Mouse (Mus musculus) cortical plate, adult 2 months (tissue): ENCODE measurements around the gene Draxin. TPM values are rescaled to one million over a fixed set of nuclear protein-coding genes. Genes with fewer than 3 reads are reported as not detected.
A peak's percentile ranks its signal among the peaks of the same experiment; 100 is the strongest.

ENCODE experiments used
- H3K27ac ChIP-seq: fragments of 200-500 bp; 2 replicates; pipeline ENCODE4 v1.5.1; 2012; ENCODE audit warnings: low read length, control low read depth, inconsistent platforms; ENCODE audit not compliant: insufficient read depth
- H3K4me1 ChIP-seq: fragments of 200-500 bp; 2 replicates; pipeline ENCODE4 v1.6.1; 2011; ENCODE audit warnings: low read length; ENCODE audit not compliant: control insufficient read depth, insufficient read depth
- H3K4me3 ChIP-seq: fragments of 200-500 bp; 2 replicates; pipeline ENCODE4 v1.5.1; 2011; ENCODE audit warnings: mild to moderate bottlenecking, low read length, control low read depth; ENCODE audit not compliant: insufficient read depth
- CTCF ChIP-seq: fragments of 200-500 bp; IDR thresholded peaks from 2 replicates; pipeline ENCODE4 v1.5.1; 2011; ENCODE audit warnings: mild to moderate bottlenecking, control low read depth, low read length; ENCODE audit not compliant: insufficient read depth; ENCODE audit errors: extremely low read depth
- POLR2A ChIP-seq: fragments of 200-500 bp; IDR thresholded peaks from 2 replicates; pipeline ENCODE4 v1.6.1; 2011; ENCODE audit warnings: mild to moderate bottlenecking, low read length, control low read depth; ENCODE audit not compliant: insufficient read depth; ENCODE audit errors: extremely low read depth
- polyA plus RNA-seq: library from polyadenylated mRNA; depleted of rRNA; stranded (reverse); fragments of >200 nt; gene quantifications from 2 replicates; pipeline ENCODE4 v1.2.3, GENCODE M21; 2012

The Draxin gene
- polyA plus RNA-seq, 1 experiment = 0.42 TPM

DNA sequence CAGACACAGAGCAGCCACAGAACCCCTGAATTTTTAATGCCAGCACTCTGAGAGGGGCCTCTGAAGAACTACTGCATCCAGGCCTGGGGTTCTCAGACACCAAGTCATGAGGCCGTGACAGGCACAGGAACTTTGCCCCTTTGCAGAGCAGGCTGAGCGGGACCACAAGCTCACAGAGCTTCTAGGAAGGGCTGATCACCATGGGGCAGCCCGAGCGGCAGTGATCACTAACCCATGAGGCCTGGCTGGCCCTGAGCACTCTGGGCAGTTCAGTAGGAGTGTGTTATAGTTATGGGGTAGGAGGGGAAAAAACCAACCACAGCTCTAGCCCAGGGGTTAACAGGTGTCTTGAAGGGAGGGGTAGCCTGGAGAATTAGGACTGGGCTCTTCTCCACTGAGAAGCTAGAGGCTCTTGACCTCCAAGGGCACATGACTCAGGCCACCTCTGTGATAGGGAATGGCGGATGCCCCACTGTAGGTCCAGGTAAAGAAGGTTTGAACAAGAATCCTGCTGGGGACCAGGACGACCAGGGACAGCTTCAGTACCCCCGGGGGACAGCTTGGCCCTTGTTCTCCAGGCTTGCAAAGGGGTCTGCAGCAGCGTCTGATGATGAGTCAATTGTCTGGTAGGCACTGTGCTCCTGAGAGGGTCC is 50.4 kb downstream of the Draxin start:
- TF ChIP-seq CTCF (no peak), POLR2A (no peak)
- Histone ChIP-seq H3K4me1 (no peaks in the 10 kb centered on the region), H3K27ac (no peak overlapping the region), H3K4me3 (no peak overlapping the region)

DNA sequence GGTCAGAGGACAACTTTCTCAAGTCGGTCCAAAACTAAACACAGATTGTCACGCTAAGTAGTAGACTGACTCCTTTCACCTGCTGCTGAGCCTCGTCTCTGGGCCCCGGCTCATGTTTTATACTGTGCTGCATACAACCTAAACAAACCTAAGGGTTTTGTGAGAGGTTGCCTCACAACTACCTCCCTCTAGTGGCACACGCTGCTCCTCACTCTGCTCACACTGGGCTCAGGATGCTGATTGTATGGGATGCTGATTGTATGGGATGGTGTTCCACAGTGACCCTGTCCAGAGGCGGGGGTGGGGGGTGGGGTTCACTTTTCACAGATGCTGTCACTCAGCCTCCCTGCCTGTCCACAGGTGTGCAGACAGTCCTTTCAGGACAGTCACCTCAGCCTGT is 51.3 kb downstream of the Draxin start:
- no peak overlapping the region for H3K27ac ChIP-seq
- TF ChIP-seq CTCF = peak; percentile 48
- no peak for TF ChIP-seq POLR2A
- no peaks in the 10 kb centered on the region for H3K4me1 ChIP-seq
- no peak overlapping the region for H3K4me3 ChIP-seq

DNA sequence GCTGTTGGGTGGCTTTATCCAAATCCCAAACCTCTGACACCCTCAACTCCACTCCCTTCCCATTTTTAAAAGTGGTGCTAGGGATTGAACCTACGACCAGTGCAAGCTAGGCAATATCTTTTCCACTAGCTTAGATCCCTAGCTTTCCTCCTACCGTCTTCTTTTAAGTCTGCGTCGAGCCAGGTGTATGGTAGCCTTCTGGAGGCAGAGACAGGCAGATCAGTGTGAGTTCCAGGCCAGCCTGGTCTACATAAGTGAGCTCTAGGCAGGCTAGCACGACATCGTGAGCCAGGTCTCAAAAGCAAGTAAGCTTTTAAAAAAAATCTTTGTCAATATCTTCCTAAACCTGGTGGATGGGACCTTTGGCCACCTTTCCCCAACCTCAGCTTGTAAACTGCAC is 54.6 kb downstream of the Draxin start:
- H3K4me3 ChIP-seq = no peak overlapping the region
- no peak overlapping the region for H3K27ac ChIP-seq
- H3K4me1 ChIP-seq = no peaks in the 10 kb centered on the region
- TF ChIP-seq POLR2A (no peak), CTCF (no peak)

DNA sequence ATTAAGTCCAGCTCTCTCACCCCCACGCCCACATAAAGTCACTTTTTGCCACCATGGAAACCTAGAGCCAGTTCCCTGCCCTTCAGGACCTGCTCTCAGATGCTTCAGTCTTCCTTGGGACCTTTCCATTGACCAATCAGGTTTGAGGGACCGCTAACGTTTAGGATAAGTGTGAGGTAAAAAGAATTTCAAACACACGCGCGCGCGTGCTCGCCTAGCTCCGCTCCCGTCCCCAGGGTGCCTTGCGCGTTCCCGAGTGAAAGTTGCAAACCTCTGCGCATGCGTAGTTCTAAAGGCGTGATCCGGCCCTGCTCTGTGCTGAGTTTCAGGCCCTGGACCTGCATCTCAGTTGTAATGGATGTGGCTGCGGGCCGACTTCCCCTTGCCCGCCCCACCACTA is 55.2 kb downstream of the Draxin start:
- no peaks in the 10 kb centered on the region for H3K4me1 ChIP-seq
- 0 out of 2 replicates have a peak overlapping the region, but pooled peaks have one; percentile 13 for H3K4me3 ChIP-seq
- TF ChIP-seq CTCF (no peak), POLR2A (no peak)
- H3K27ac ChIP-seq = no peak overlapping the region

DNA sequence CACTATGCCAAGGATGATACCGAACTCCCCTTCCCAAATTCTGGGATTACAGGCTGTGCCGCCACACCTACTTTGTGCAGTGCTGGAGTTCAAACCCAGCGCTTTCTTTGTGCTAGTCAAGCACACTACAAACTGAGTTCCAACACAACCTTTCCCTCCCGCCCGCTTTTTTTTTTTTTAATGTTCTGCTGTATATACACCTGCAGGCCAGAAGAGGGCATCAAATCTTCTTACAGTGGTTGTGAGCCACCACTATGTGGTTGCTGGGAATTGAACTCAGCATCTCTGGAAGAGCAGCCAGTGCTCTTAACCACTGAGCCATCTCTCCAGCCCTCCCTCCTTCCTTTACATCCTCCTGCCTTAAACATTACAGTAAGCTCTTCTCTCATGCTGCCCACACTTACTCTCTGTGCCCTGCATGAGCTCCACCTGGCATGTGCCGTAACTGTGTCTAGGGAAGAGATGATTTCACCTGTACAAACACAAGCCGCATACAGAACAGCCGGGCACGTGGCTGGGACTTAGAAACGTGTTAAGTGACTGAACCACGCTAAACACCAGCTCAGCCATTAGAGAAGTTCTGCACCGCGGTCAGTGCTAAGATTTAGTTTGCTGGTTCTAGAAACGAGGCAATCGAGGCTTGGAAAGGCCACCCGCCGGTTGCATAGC is 55.8 kb downstream of the Draxin start:
- no peaks in the 10 kb centered on the region for H3K4me1 ChIP-seq
- no peak overlapping the region for H3K27ac ChIP-seq
- TF ChIP-seq CTCF (peak; percentile 26; the same call in 1 of the 2 replicates), POLR2A (no peak)
- 0 out of 2 replicates have a peak overlapping the region, but pooled peaks have one; percentile 13 for H3K4me3 ChIP-seq

DNA sequence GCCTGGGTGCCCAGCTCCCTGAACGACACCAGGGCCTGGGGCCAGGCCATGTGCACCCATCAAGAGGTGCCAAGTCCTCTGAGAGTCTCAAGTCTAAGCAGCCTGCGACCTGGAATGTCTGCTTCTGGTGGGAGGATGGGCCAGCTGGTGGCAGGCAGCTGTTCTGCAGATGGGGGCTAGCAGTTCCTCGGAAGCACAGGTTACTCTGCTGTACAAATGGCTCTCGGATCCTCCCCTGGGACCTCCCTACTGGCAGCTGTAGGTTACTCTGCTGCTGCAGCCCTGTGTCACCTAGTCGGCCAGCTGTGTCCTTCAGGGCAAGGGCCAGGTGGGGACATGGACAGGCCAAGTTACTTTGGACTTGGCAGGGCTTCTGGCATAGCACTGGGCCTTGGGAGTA is 59.0 kb downstream of the Draxin start:
- TF ChIP-seq CTCF (no peak), POLR2A (no peak)
- Histone ChIP-seq H3K4me3 (no peak overlapping the region), H3K27ac (no peak overlapping the region)

DNA sequence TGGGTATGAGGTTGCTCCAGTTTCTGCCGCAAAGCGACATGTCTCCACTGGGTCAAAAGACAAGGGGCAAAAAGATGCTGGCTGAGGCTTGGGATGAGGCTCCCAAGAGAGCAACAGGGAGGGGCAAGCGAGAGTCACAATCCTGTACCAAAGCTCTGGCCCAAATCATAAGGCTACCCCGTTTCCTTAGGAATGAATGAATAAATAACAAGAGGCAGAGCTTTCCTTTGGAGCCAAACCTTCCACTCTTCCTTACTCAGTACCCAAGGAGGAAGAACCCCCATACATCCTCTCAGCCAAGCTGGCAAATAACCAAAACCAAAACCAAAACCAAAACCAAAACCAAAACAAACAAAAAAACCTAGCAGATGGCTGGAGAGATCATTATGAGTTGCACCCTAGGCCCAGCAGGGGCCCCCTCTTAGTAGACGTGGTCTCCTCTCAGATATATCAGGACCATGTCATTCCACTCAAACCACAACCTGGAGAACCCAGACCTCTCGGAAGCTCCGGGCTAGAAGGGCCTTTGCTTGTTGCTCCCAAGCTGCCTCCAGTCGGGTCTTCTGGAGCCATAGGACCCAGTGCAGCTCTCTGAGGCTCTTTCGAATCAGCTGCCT is 60.8 kb downstream of the Draxin start:
- Histone ChIP-seq H3K4me3 (no peak overlapping the region), H3K4me1 (no peaks in the 10 kb centered on the region), H3K27ac (no peak overlapping the region)
- no peak for TF ChIP-seq CTCF
- no peak for TF ChIP-seq POLR2A

More for the DNA sequence above, 59.0 kb downstream of the Draxin start:
- H3K4me1 ChIP-seq = no peaks in the 10 kb centered on the region

DNA sequence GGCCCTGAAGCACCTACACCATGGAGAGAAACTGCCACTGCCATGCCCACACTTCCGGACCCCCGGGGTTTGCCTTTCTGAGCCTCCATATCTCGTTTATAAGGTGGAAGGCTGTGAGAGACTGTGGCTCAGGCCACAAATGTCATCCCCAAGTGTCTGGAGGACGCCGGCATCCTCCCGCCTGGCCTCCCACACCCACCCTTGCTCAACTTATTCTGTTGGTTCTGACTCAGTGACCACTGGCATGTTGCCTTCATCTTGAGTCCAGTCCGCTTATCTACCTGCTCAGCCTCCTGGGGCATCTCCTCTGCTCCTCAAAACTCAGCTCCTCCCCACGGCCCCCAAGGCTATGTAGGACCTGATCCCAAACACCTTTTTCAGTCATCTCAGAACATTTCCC is 63.2 kb downstream of the Draxin start:
- H3K27ac ChIP-seq = no peak overlapping the region
- H3K4me1 ChIP-seq = no peaks in the 10 kb centered on the region
- no peak for TF ChIP-seq POLR2A
- TF ChIP-seq CTCF = no peak
- no peak overlapping the region for H3K4me3 ChIP-seq

DNA sequence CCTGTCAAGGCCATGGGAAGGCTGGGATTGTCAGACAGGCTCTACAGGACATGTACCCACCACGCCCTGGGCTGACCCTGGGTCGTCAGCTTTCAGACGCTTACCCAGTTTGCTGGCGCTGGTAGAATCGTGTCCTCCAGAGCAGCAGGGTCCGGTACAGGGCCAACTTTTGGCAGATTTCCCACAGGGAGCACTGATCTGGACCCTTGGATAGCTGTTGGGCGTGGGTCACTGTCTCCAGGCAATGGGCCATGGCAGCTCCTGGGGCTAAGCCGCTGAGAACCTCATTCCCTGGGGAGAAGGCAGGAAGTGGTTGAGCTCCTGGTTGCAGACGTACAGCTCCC is 64.1 kb downstream of the Draxin start:
- no peaks in the 10 kb centered on the region for H3K4me1 ChIP-seq
- H3K27ac ChIP-seq = no peak overlapping the region
- H3K4me3 ChIP-seq = no peak overlapping the region
- TF ChIP-seq CTCF (no peak), POLR2A (no peak)

DNA sequence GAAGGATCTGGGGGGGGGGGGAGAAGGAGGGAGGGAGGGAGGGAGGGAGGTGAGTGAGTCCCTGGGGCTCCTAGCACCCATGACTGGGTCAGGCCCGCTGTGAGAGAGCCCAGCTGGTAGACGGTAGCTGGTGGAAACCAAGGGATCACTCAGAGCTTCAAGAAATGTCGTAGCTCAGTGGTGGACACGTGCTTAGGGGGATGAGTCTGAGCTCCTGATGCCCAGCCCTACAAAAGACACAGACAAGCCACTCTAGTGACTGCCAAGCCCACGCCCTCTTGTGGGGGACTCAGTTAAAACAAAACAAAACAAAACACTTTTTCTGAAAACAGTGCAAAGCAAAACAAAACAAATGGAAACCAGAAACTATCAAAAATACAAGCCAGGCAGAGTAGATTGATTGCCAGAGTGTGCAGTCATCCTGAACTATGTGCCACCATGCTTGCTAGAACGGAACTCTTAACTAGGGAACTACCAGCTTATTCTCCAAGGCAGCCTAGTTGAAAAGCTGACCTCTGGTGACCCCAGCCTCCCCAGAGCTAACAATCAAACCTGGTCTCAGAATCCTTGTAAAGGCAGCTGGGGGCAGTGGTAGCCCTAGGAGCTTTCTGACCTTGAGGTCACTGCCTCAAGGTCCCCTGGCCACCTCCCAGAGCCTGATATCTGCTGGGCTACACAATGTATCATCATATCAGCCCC is 64.6 kb downstream of the Draxin start:
- Histone ChIP-seq H3K4me1 (no peaks in the 10 kb centered on the region), H3K4me3 (no peak overlapping the region), H3K27ac (no peak overlapping the region)
- no peak for TF ChIP-seq CTCF
- TF ChIP-seq POLR2A = no peak
